Mouse (Mus musculus) T-helper 2 cell (primary cell): ENCODE measurements around the gene E030025P04Rik.

ENCODE experiments used
- in situ Hi-C: fragments of 300-600 bp; cut with MboI, MseI; formaldehyde crosslinking; loops from one replicate; pipeline ENCODE4 v1.15.1; 2025; ENCODE audit warnings: high pct_unique_total_duplicates

The E030025P04Rik gene

GRCm38 (mm10) chr11:109102646-109103045, 41.5 kb downstream of the E030025P04Rik start:
- in situ Hi-C loops = no loop called here

- in situ Hi-C loops = no loop called here
Measured at GRCm38 (mm10) chr11:109100266-109100665, 43.9 kb downstream of the E030025P04Rik start.

- in situ Hi-C loops = no loop called here
Measured at GRCm38 (mm10) chr11:109091821-109092220, 52.3 kb downstream of the E030025P04Rik start.
